Mouse (Mus musculus) heart, embryonic 16.5 days (tissue): ENCODE results near the gene Prss33. TPM values are rescaled to one million over a fixed set of nuclear protein-coding genes. Genes with fewer than 3 reads are reported as not detected.

ENCODE experiments used
- microRNA-seq: library from miRNA; unstranded; fragments of <30 nt; microRNA quantifications from one replicate; pipeline ENCODE4, GENCODE M21; 2017
- polyA plus RNA-seq: library from polyadenylated mRNA; unstranded; fragments of >200 nt; fragmentation: Nextera tagmentation; extraction: Ambion mirVana; gene quantifications from 2 replicates; pipeline ENCODE4 v1.2.1, GENCODE M21; 2015

The Prss33 gene
- polyA plus RNA-seq, 1 experiment from 2014 or later = not detected

Small RNAs within 50 kb of the gene (microRNA-seq; reads per million reads assigned to microRNA genes)
- gene Mir5125 = 1.6 reads per million

Other genes starting within 250 kb of the Prss33 start
- 7.3 and 8.5 TPM in 2 replicates for gene Zfp13, start 236.6 kb downstream of the Prss33 start, polyA plus RNA-seq
- gene Zscan10, start 235.2 kb downstream of the Prss33 start, polyA plus RNA-seq = not detected in 2 replicates
- gene Mmp25, start 190.8 kb downstream of the Prss33 start, polyA plus RNA-seq = 0.24 and 0.25 TPM in 2 replicates
- 0.45 and 0.67 TPM in 2 replicates for gene Bicdl2, start 175.6 kb downstream of the Prss33 start, polyA plus RNA-seq
- gene Hcfc1r1, start 162.5 kb downstream of the Prss33 start, polyA plus RNA-seq = 214 and 247 TPM in 2 replicates
- 38.7 and 39.1 TPM in 2 replicates for gene Thoc6, start 162.2 kb downstream of the Prss33 start, polyA plus RNA-seq
- gene Tnfrsf12a, start 158.6 kb downstream of the Prss33 start, polyA plus RNA-seq = 100 and 122 TPM in 2 replicates
- gene Cldn6, start 156.8 kb downstream of the Prss33 start, polyA plus RNA-seq = 1.7 and 15.9 TPM in 2 replicates
- 0.22 and 0.84 TPM in 2 replicates for gene Cldn9, start 152.0 kb downstream of the Prss33 start, polyA plus RNA-seq
- gene 1520401A03Rik, start 113.3 kb downstream of the Prss33 start, polyA plus RNA-seq = not detected in 2 replicates
- 29.7 and 33.3 TPM in 2 replicates for gene Pkmyt1, start 109.7 kb downstream of the Prss33 start, polyA plus RNA-seq
- gene Paqr4, start 95.2 kb downstream of the Prss33 start, polyA plus RNA-seq = 16.8 and 19.8 TPM in 2 replicates
- gene Kremen2, start 90.2 kb downstream of the Prss33 start, polyA plus RNA-seq = 1.8 and 3.7 TPM in 2 replicates
- gene Flywch1, start 64.5 kb downstream of the Prss33 start, polyA plus RNA-seq = 42.2 and 46.9 TPM in 2 replicates
- gene Flywch2, start 50.0 kb downstream of the Prss33 start, polyA plus RNA-seq = 4.3 and 5.9 TPM in 2 replicates
- 311 and 314 TPM in 2 replicates for gene Srrm2, start 45.5 kb downstream of the Prss33 start, polyA plus RNA-seq
- 812 and 839 TPM in 2 replicates for gene Elob, start 6.9 kb downstream of the Prss33 start, polyA plus RNA-seq
- 0.11 and 0.50 TPM in 2 replicates for gene Prss32, start 7.8 kb upstream of the Prss33 start, polyA plus RNA-seq
- 0.21 and 0.22 TPM in 2 replicates for gene Prss41, start 8.1 kb upstream of the Prss33 start, polyA plus RNA-seq
- not detected in 2 replicates for gene Prss21, start 32.0 kb upstream of the Prss33 start, polyA plus RNA-seq
- gene Dcpp1, start 44.8 kb upstream of the Prss33 start, polyA plus RNA-seq = not detected in 2 replicates
- gene Dcpp2, start 44.8 kb upstream of the Prss33 start, polyA plus RNA-seq = 0.21 TPM in 1 of 2 replicates, not detected in the other
- not detected in 2 replicates for gene Dcpp3, start 81.4 kb upstream of the Prss33 start, polyA plus RNA-seq
- not detected in 2 replicates for gene Sbp, start 105.6 kb upstream of the Prss33 start, polyA plus RNA-seq
- gene Sbpl, start 119.2 kb upstream of the Prss33 start, polyA plus RNA-seq = not detected in 2 replicates
- 0.39 and 0.40 TPM in 2 replicates for gene Prss30, start 144.5 kb upstream of the Prss33 start, polyA plus RNA-seq
- 0.15 TPM in 1 of 2 replicates, not detected in the other for gene Prss22, start 162.0 kb upstream of the Prss33 start, polyA plus RNA-seq
- gene Prss27, start 202.1 kb upstream of the Prss33 start, polyA plus RNA-seq = 0.14 and 0.15 TPM in 2 replicates
- gene Kctd5, start 237.4 kb upstream of the Prss33 start, polyA plus RNA-seq = 36.5 and 36.6 TPM in 2 replicates